Mouse (Mus musculus) bone marrow macrophage, adult 2 months (primary cell): ENCODE data around the gene Cltrn.

ENCODE experiments used
- CTCF ChIP-seq: IDR thresholded peaks from 2 replicates; pipeline ENCODE4 v1.5.1; 2012; ENCODE audit warnings: low read depth, mild to moderate bottlenecking, low read length, moderate library complexity
- POLR2A ChIP-seq: IDR thresholded peaks from 2 replicates; pipeline ENCODE4 v1.6.1; 2012; ENCODE audit warnings: mild to moderate bottlenecking, low read depth, low read length, borderline replicate concordance

- TF ChIP-seq CTCF = no peak
- TF ChIP-seq POLR2A = no peak
Measured at GRCm38 (mm10) chrX:164068968-164069367, 19.7 kb upstream of the Cltrn start.
